Mouse (Mus musculus): ENCODE results near the gene Adgrf2. TPM values are rescaled to one million over a fixed set of nuclear protein-coding genes. Genes with fewer than 3 reads are reported as not detected.

Adgrf2 gene
- 0.08 TPM in 1 of 2 replicates, not detected in the other for polyA plus RNA-seq (2016; fragmentation: Nextera tagmentation; extraction: Ambion mirVana)

- WGBS = 39% methylated on average over 7 of the region's 7 CpGs
- H3K4me2 ChIP-seq (replicated peaks) = no peak within 1 kb of the TSS
- no peaks in the 10 kb centered on the region for H3K4me1 ChIP-seq
- no peak within 1 kb of the TSS for H3K9ac ChIP-seq
- no peak for ATAC-seq (ENCODE audit: low FRiP score, low read depth)
- H3K27ac ChIP-seq = no peak within 1 kb of the TSS
- H3K4me3 ChIP-seq = no peak within 1 kb of the TSS
- H3K36me3 ChIP-seq = no peaks in the 10 kb centered on the region
- no peaks in the 10 kb centered on the region for H3K9me3 ChIP-seq
- no peaks in the 10 kb centered on the region for H3K27me3 ChIP-seq (replicated peaks)
Measured at GRCm38 (mm10) chr17:42741801-42742217, at the start of gene Adgrf2. Gene Adgrf2 (minus strand): TSS chr17:42742179.

GRCm38 (mm10) chr17:42790787-42791186 is 48.8 kb upstream of the Adgrf2 start:
- Histone ChIP-seq H3K4me2 (replicated peaks) (no peak overlapping the region), H3K27ac (no peak overlapping the region), H3K4me3 (no peak overlapping the region), H3K9ac (no peak overlapping the region), H3K27me3 (replicated peaks) (no peaks in the 10 kb centered on the region), H3K36me3 (peaks cover 3% of the 10 kb centered on the region; the same call in 1 of the 2 replicates), H3K4me1 (no peaks in the 10 kb centered on the region), H3K9me3 (no peaks in the 10 kb centered on the region)
- ATAC-seq (ENCODE audit: low FRiP score, low read depth) = no peak
- 85% methylated on average over 1 of the region's 1 CpGs for WGBS

GRCm38 (mm10) chr17:42789723-42790122 is 47.7 kb upstream of the Adgrf2 start:
- WGBS = 78% methylated on average over 2 of the region's 2 CpGs
- no peak overlapping the region for H3K27ac ChIP-seq
- no peak overlapping the region for H3K9ac ChIP-seq
- no peaks in the 10 kb centered on the region for H3K9me3 ChIP-seq
- H3K4me1 ChIP-seq = no peaks in the 10 kb centered on the region
- ATAC-seq (ENCODE audit: low FRiP score, low read depth) = no peak
- no peaks in the 10 kb centered on the region for H3K27me3 ChIP-seq (replicated peaks)
- no peak overlapping the region for H3K4me3 ChIP-seq
- H3K36me3 ChIP-seq = peaks cover 3% of the 10 kb centered on the region; the same call in 1 of the 2 replicates
- H3K4me2 ChIP-seq (replicated peaks) = no peak overlapping the region

GRCm38 (mm10) chr17:42788686-42789453 is 46.9 kb upstream of the Adgrf2 start:
- 93% methylated on average over 5 of the region's 5 CpGs for WGBS
- no peak overlapping the region for H3K27ac ChIP-seq

GRCm38 (mm10) chr17:42782156-42782757 is 40.3 kb upstream of the Adgrf2 start:
- 57% methylated on average over 7 of the region's 7 CpGs for WGBS
- H3K27me3 ChIP-seq (replicated peaks) = no peaks in the 10 kb centered on the region
- no peak overlapping the region for H3K9ac ChIP-seq
- H3K36me3 ChIP-seq = no peaks in the 10 kb centered on the region
- ATAC-seq (ENCODE audit: low FRiP score, low read depth) = peak; percentile 92
- no peak overlapping the region for H3K27ac ChIP-seq
- no peaks in the 10 kb centered on the region for H3K4me1 ChIP-seq
- H3K9me3 ChIP-seq = no peaks in the 10 kb centered on the region
- H3K4me3 ChIP-seq = no peak overlapping the region
- H3K4me2 ChIP-seq (replicated peaks) = no peak overlapping the region

More at GRCm38 (mm10) chr17:42788686-42789453, 46.9 kb upstream of the Adgrf2 start:
- Histone ChIP-seq H3K4me2 (replicated peaks) (no peak overlapping the region), H3K36me3 (peaks cover 3% of the 10 kb centered on the region; the same call in 1 of the 2 replicates), H3K4me1 (no peaks in the 10 kb centered on the region), H3K27me3 (replicated peaks) (no peaks in the 10 kb centered on the region), H3K4me3 (no peak overlapping the region), H3K9ac (no peak overlapping the region), H3K9me3 (no peaks in the 10 kb centered on the region)
- no peak for ATAC-seq (ENCODE audit: low FRiP score, low read depth)

- Histone ChIP-seq H3K36me3 (no peaks in the 10 kb centered on the region), H3K27ac (no peak overlapping the region), H3K4me2 (replicated peaks) (no peak overlapping the region), H3K9me3 (no peaks in the 10 kb centered on the region), H3K4me3 (no peak overlapping the region), H3K27me3 (replicated peaks) (no peaks in the 10 kb centered on the region), H3K9ac (no peak overlapping the region), H3K4me1 (no peaks in the 10 kb centered on the region)
- 58% methylated on average over 2 of the region's 2 CpGs for WGBS
- ATAC-seq (ENCODE audit: low FRiP score, low read depth) = no peak
Measured at GRCm38 (mm10) chr17:42753791-42754190, 11.8 kb upstream of the Adgrf2 start.

- no peak overlapping the region for H3K4me3 ChIP-seq
Measured at GRCm38 (mm10) chr17:42752173-42752572, 10.2 kb upstream of the Adgrf2 start.

GRCm38 (mm10) chr17:42745657-42746420 is 3.9 kb upstream of the Adgrf2 start:
- Histone ChIP-seq H3K36me3 (no peaks in the 10 kb centered on the region), H3K4me1 (no peaks in the 10 kb centered on the region), H3K4me2 (replicated peaks) (no peak overlapping the region), H3K27ac (no peak overlapping the region), H3K9me3 (no peaks in the 10 kb centered on the region), H3K9ac (no peak overlapping the region), H3K27me3 (replicated peaks) (no peaks in the 10 kb centered on the region), H3K4me3 (no peak overlapping the region)
- 87% methylated on average over 6 of the region's 6 CpGs for WGBS
- no peak for ATAC-seq (ENCODE audit: low FRiP score, low read depth)

More at GRCm38 (mm10) chr17:42752173-42752572, 10.2 kb upstream of the Adgrf2 start:
- WGBS = 91% methylated on average over 2 of the region's 2 CpGs
- ATAC-seq (ENCODE audit: low FRiP score, low read depth) = no peak
- Histone ChIP-seq H3K9me3 (no peaks in the 10 kb centered on the region), H3K9ac (no peak overlapping the region), H3K36me3 (no peaks in the 10 kb centered on the region), H3K4me1 (no peaks in the 10 kb centered on the region), H3K27ac (no peak overlapping the region), H3K4me2 (replicated peaks) (no peak overlapping the region), H3K27me3 (replicated peaks) (no peaks in the 10 kb centered on the region)

GRCm38 (mm10) chr17:42742823-42743222 is 844 bp upstream of the Adgrf2 start:
- H3K4me1 ChIP-seq = no peaks in the 10 kb centered on the region
- ATAC-seq (ENCODE audit: low FRiP score, low read depth) = no peak
- H3K27me3 ChIP-seq (replicated peaks) = no peaks in the 10 kb centered on the region
- no peak overlapping the region for H3K4me3 ChIP-seq
- WGBS = 93% methylated on average over 3 of the region's 3 CpGs
- H3K27ac ChIP-seq = no peak overlapping the region
- no peak overlapping the region for H3K4me2 ChIP-seq (replicated peaks)
- H3K9me3 ChIP-seq = no peaks in the 10 kb centered on the region
- no peak overlapping the region for H3K9ac ChIP-seq
- H3K36me3 ChIP-seq = no peaks in the 10 kb centered on the region

GRCm38 (mm10) chr17:42738794-42739193 is 3.2 kb downstream of the Adgrf2 start:
- 85% methylated on average over 6 of the region's 6 CpGs for WGBS
- no peaks in the 10 kb centered on the region for H3K36me3 ChIP-seq
- H3K27me3 ChIP-seq (replicated peaks) = no peaks in the 10 kb centered on the region
- no peaks in the 10 kb centered on the region for H3K4me1 ChIP-seq
- no peak for ATAC-seq (ENCODE audit: low FRiP score, low read depth)
- no peak overlapping the region for H3K27ac ChIP-seq
- H3K4me2 ChIP-seq (replicated peaks) = no peak overlapping the region
- H3K9ac ChIP-seq = no peak overlapping the region
- no peaks in the 10 kb centered on the region for H3K9me3 ChIP-seq
- H3K4me3 ChIP-seq = no peak overlapping the region

- Histone ChIP-seq H3K36me3 (no peaks in the 10 kb centered on the region), H3K9me3 (no peaks in the 10 kb centered on the region), H3K27me3 (replicated peaks) (no peaks in the 10 kb centered on the region), H3K4me2 (replicated peaks) (no peak overlapping the region), H3K4me3 (no peak overlapping the region), H3K27ac (no peak overlapping the region), H3K9ac (no peak overlapping the region), H3K4me1 (no peaks in the 10 kb centered on the region)
- 54% methylated on average over 3 of the region's 3 CpGs for WGBS
- no peak for ATAC-seq (ENCODE audit: low FRiP score, low read depth)
Measured at GRCm38 (mm10) chr17:42717161-42717560, 24.8 kb downstream of the Adgrf2 start.

GRCm38 (mm10) chr17:42714991-42715390 is 27.0 kb downstream of the Adgrf2 start:
- ATAC-seq (ENCODE audit: low FRiP score, low read depth) = no peak
- Histone ChIP-seq H3K4me2 (replicated peaks) (no peak overlapping the region), H3K4me1 (no peaks in the 10 kb centered on the region), H3K9me3 (no peaks in the 10 kb centered on the region), H3K27me3 (replicated peaks) (no peaks in the 10 kb centered on the region), H3K36me3 (no peaks in the 10 kb centered on the region), H3K27ac (no peak overlapping the region), H3K4me3 (no peak overlapping the region), H3K9ac (no peak overlapping the region)
- WGBS = 91% methylated on average over 7 of the region's 7 CpGs
